Comparison of ENCODE assay signal across 8 mouse cellular contexts in the genomic region with DNA sequence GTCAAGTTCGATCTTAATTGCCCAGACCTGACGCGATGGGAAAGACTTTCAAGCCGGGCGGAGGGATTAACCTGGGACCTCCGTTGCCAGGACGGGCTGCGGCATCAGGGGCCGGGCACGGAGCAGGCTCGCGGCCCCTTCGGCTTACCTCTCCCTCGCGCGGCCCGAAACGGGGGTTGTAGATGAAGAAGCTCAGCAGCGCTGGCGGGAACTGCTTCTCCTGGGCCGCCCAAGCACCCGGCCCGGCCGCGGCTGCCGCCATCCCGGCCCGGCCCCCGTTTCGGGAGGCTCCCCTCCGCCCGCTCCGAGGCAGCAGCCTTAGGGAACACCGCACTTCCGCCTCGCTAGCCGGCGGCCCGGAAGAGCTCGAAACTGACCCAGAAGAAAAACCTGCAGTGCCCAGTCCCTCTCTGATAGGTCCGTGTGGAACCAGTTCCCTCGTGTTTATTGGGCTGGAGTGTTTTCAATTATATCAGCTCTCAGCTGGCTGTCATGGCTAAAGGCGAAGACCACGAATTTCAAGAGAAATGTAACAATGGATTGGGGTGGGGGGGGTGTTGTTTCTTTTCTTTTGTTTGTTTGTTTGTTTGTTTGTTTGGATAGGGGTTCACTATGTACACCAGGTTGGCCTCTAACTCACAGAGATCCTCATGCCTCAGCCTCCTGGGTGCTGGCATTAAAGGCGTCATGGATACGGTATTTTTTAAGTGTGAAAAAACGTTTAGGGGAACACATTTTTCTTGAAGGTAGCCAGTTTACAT. TPM values are rescaled to one million over a fixed set of nuclear protein-coding genes. Genes with fewer than 3 reads are reported as not detected.
DNase-seq lines count a peak whose midpoint lies in the region; ATAC-seq lines count a peak whose summit lies in the region.

A gene (minus strand): TSS at position 327 of the 761 bp plus-strand sequence.

- H3K9me3 ChIP-seq in hindbrain, embryonic 14.5 days (ENCODE audit: control insufficient read depth, low read length): no peaks in the 10 kb centered on the region

- peak within 1 kb of the TSS; percentile 60 for H3K4me2 ChIP-seq in hindbrain, embryonic 14.5 days (replicated peaks)

- peaks cover 29% of the 10 kb centered on the region for H3K36me3 ChIP-seq in hindbrain, embryonic 14.5 days (replicated peaks; ENCODE audit: control insufficient read depth, insufficient read depth)

- peaks cover 7% of the 10 kb centered on the region; the same call in 1 of the 2 replicates for H3K4me1 ChIP-seq in hindbrain, embryonic 14.5 days (replicated peaks; ENCODE audit: control insufficient read depth, insufficient read depth, low read length)

- peak; percentile 99 for ATAC-seq in hindbrain, embryonic 14.5 days (ENCODE audit: low FRiP score)

- WGBS in hindbrain, embryonic 14.5 days: 4% methylated on average over 46 of the region's 47 CpGs

- peak within 1 kb of the TSS; percentile 79 for H3K27ac ChIP-seq in hindbrain, embryonic 14.5 days

- peak within 1 kb of the TSS; percentile 78 for H3K9ac ChIP-seq in hindbrain, embryonic 14.5 days

- peak; percentile 96 for DNase-seq in R1 (ENCODE audit: low read depth, low spot score)
- DNase-seq in cerebellum, postnatal 25 days: peak; percentile 81 to 87
- DNase-seq in frontal cortex, postnatal 25 days (ENCODE audit: low spot score in 2 of 2): peak; percentile 54 to 57
- peak; percentile 83 for DNase-seq in hindbrain, embryonic 14.5 days (ENCODE audit: low spot score)
- DNase-seq in layer of hippocampus, postnatal 36 days: peak; percentile 73 to 74
- DNase-seq in lung, postnatal 36 days: peak; percentile 84
- peak; percentile 95 for DNase-seq in retina, postnatal 1 day
- DNase-seq in urinary bladder, adult 18-20 months (ENCODE audit: low spot score in 2 of 2): peak; percentile 59 to 66

- peak within 1 kb of the TSS; percentile 90 for H3K4me3 ChIP-seq in hindbrain, embryonic 14.5 days (replicated peaks; ENCODE audit: low read length)

- H3K27me3 ChIP-seq in hindbrain, embryonic 14.5 days (ENCODE audit: control insufficient read depth, insufficient read depth, low read length): no peaks in the 10 kb centered on the region

RNA-seq across cellular contexts. Expression of the gene that starts here (rescaled TPM):
- 83.0 and 83.3 TPM in 2 replicates for polyA plus RNA-seq in hindbrain, embryonic 14.5 days (2014; fragmentation: Nextera tagmentation; extraction: Ambion mirVana)
- 10 to 100 TPM; 32.4 to 36.9 TPM for total RNA-seq in layer of hippocampus, postnatal 36 days (2021)

Comparison
In these comparisons a context has a peak if more than half of its experiments do, and no peak if none do; other contexts are left out.
1. Peak in every context shown above with its lines: DNase-seq, ATAC-seq, H3K4me3 ChIP-seq and H3K27ac ChIP-seq.